Mouse (Mus musculus): ENCODE data around the gene Ccr9. TPM values are rescaled to one million over a fixed set of nuclear protein-coding genes. Genes with fewer than 3 reads are reported as not detected.
A peak's percentile ranks its signal among the peaks of the same experiment; 100 is the strongest.

Ccr9 gene
- polyA plus RNA-seq, 1 experiment = 8.7 TPM

DNA sequence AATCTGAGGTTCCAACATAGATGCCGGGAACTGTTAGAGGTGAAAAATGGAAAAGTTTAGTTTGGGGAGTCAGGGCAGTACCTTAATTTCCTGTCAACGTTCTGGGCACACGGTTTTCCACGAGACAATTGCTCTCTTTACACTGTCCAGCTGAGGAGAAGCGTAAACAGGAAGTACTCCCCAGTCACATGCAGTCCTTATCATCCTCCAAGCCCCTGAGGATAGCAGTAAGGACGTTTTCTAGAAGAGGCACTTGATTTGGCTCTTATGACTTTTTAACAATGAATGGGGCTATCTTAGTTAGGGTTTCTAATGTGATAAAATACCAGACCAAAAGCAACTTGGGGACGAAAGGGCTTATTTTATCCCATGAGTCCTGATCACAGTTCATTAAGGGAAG lies 130.3 kb downstream of the Ccr9 start:
- TF ChIP-seq POLR2A (IDR thresholded peaks at IDR 0.05; ENCODE audit: low read depth, low read length) = no peak
- no peak for TF ChIP-seq CTCF (IDR thresholded peaks at IDR 0.05; ENCODE audit: extremely low read depth, insufficient read depth, insufficient read length, insufficient replicate concordance)
- Histone ChIP-seq H3K27me3 (ENCODE audit: control insufficient read depth, insufficient read depth, low read length) (no peaks in the 10 kb centered on the region), H3K36me3 (ENCODE audit: control insufficient read depth, insufficient read depth, low read length) (peaks cover 16% of the 10 kb centered on the region), H3K4me3 (ENCODE audit: extremely low read depth, insufficient read depth, insufficient read length) (no peak overlapping the region), H3K27ac (ENCODE audit: insufficient read depth, low read length) (no peak overlapping the region), H3K4me1 (ENCODE audit: control insufficient read depth, insufficient read depth, insufficient read length) (peaks cover under 1% of the 10 kb centered on the region; the same call in 1 of the 2 replicates)
- WGBS = 71% methylated on average over 7 of the region's 7 CpGs
- no peak for DNase-seq (ENCODE audit: low read depth in 1 of 2, low spot score in 2 of 2)

GRCm38 (mm10) chr9:123811831-123812230 lies 133.6 kb downstream of the Ccr9 start:
- DNase-seq (ENCODE audit: low read depth in 1 of 2, low spot score in 2 of 2) = no peak
- H3K27ac ChIP-seq (ENCODE audit: insufficient read depth, low read length) = peak overlapping the region; percentile 42; the same call in 1 of the 2 replicates
- no peaks in the 10 kb centered on the region for H3K27me3 ChIP-seq (ENCODE audit: control insufficient read depth, insufficient read depth, low read length)
- H3K4me3 ChIP-seq (ENCODE audit: extremely low read depth, insufficient read depth, insufficient read length) = no peak overlapping the region
- H3K4me1 ChIP-seq (ENCODE audit: control insufficient read depth, insufficient read depth, insufficient read length) = peaks cover 4% of the 10 kb centered on the region; the same call in 1 of the 2 replicates
- peaks cover 24% of the 10 kb centered on the region for H3K36me3 ChIP-seq (ENCODE audit: control insufficient read depth, insufficient read depth, low read length)
- TF ChIP-seq POLR2A (IDR thresholded peaks at IDR 0.05; ENCODE audit: low read depth, low read length) = no peak
- TF ChIP-seq CTCF (IDR thresholded peaks at IDR 0.05; ENCODE audit: extremely low read depth, insufficient read depth, insufficient read length, insufficient replicate concordance) = no peak
- 52% methylated on average over 3 of the region's 3 CpGs for WGBS

GRCm38 (mm10) chr9:123814326-123814725 lies 136.1 kb downstream of the Ccr9 start:
- Histone ChIP-seq H3K4me3 (ENCODE audit: extremely low read depth, insufficient read depth, insufficient read length) (no peak overlapping the region), H3K4me1 (ENCODE audit: control insufficient read depth, insufficient read depth, insufficient read length) (peaks cover 4% of the 10 kb centered on the region; the same call in 1 of the 2 replicates), H3K27ac (ENCODE audit: insufficient read depth, low read length) (peak overlapping the region; percentile 38; the same call in 1 of the 2 replicates), H3K27me3 (ENCODE audit: control insufficient read depth, insufficient read depth, low read length) (no peaks in the 10 kb centered on the region), H3K36me3 (ENCODE audit: control insufficient read depth, insufficient read depth, low read length) (peaks cover 33% of the 10 kb centered on the region)
- DNase-seq (ENCODE audit: low read depth in 1 of 2, low spot score in 2 of 2) = peak; percentile 14 to 58
- TF ChIP-seq POLR2A (IDR thresholded peaks at IDR 0.05; ENCODE audit: low read depth, low read length) (no peak), CTCF (IDR thresholded peaks at IDR 0.05; ENCODE audit: extremely low read depth, insufficient read depth, insufficient read length, insufficient replicate concordance) (no peak)
- 35% methylated on average over 2 of the region's 2 CpGs for WGBS

DNA sequence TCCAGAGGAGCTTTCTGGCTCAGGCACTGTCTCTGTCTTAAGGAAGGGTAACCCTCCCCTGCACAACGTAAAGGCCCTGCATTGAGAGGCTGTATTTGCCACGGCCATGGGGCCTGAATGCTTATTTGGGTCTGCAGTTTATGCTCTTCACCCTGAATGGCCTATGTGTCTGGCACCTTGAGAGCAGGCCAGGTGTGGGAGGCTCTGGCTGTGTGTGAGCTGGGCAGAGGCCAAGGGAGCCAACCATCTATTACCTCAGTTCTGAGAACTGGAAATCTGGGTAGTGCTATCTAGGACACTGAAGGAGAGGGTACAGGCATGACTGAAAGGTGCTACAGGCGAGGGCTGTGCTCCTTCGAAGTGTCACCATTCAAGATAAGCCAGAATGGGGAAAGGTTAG lies 136.6 kb downstream of the Ccr9 start:
- no peak for TF ChIP-seq POLR2A (IDR thresholded peaks at IDR 0.05; ENCODE audit: low read depth, low read length)
- TF ChIP-seq CTCF (IDR thresholded peaks at IDR 0.05; ENCODE audit: extremely low read depth, insufficient read depth, insufficient read length, insufficient replicate concordance) = no peak
- H3K4me3 ChIP-seq (ENCODE audit: extremely low read depth, insufficient read depth, insufficient read length) = no peak overlapping the region
- DNase-seq (ENCODE audit: low read depth in 1 of 2, low spot score in 2 of 2) = no peak
- peaks cover 4% of the 10 kb centered on the region; the same call in 1 of the 2 replicates for H3K4me1 ChIP-seq (ENCODE audit: control insufficient read depth, insufficient read depth, insufficient read length)
- peak overlapping the region; percentile 67 for H3K27ac ChIP-seq (ENCODE audit: insufficient read depth, low read length)
- WGBS = 77% methylated on average over 4 of the region's 4 CpGs
- H3K36me3 ChIP-seq (ENCODE audit: control insufficient read depth, insufficient read depth, low read length) = peaks cover 34% of the 10 kb centered on the region
- H3K27me3 ChIP-seq (ENCODE audit: control insufficient read depth, insufficient read depth, low read length) = no peaks in the 10 kb centered on the region

- Histone ChIP-seq H3K36me3 (ENCODE audit: control insufficient read depth, insufficient read depth, low read length) (peaks cover 35% of the 10 kb centered on the region), H3K4me1 (ENCODE audit: control insufficient read depth, insufficient read depth, insufficient read length) (peaks cover 4% of the 10 kb centered on the region; the same call in 1 of the 2 replicates), H3K27me3 (ENCODE audit: control insufficient read depth, insufficient read depth, low read length) (no peaks in the 10 kb centered on the region), H3K4me3 (ENCODE audit: extremely low read depth, insufficient read depth, insufficient read length) (no peak overlapping the region), H3K27ac (ENCODE audit: insufficient read depth, low read length) (0 out of 2 replicates have a peak overlapping the region, but pooled peaks have one; percentile 7)
- 61% methylated on average over 3 of the region's 3 CpGs for WGBS
- DNase-seq (ENCODE audit: low read depth in 1 of 2, low spot score in 2 of 2) = no peak
- TF ChIP-seq POLR2A (IDR thresholded peaks at IDR 0.05; ENCODE audit: low read depth, low read length) (no peak), CTCF (IDR thresholded peaks at IDR 0.05; ENCODE audit: extremely low read depth, insufficient read depth, insufficient read length, insufficient replicate concordance) (no peak)
Observed at GRCm38 (mm10) chr9:123815444-123815843, 137.2 kb downstream of the Ccr9 start.

DNA sequence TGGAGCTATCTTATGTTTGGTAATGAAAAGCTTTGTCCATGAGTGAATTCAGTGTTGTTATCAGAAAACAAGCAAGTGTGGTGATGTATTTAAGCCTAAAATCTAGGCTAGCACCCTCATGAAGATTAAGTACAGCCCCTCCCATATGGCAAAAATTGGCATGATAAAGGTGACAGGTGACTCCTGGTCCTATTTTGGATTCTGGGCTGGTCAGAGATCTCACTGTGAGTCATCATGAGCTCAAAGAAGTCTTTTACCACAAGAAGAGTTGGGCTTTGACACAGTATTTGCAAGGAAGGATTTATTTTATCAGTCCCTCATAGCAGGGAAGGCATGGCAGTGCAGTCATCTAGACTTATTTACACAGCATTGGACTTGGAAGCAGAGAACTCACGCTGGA lies 137.8 kb downstream of the Ccr9 start:
- WGBS = 86% methylated on average over 1 of the region's 1 CpGs
- Histone ChIP-seq H3K4me1 (ENCODE audit: control insufficient read depth, insufficient read depth, insufficient read length) (peaks cover 4% of the 10 kb centered on the region; the same call in 1 of the 2 replicates), H3K36me3 (ENCODE audit: control insufficient read depth, insufficient read depth, low read length) (peaks cover 33% of the 10 kb centered on the region), H3K27me3 (ENCODE audit: control insufficient read depth, insufficient read depth, low read length) (no peaks in the 10 kb centered on the region), H3K27ac (ENCODE audit: insufficient read depth, low read length) (peak overlapping the region; percentile 6; the same call in 1 of the 2 replicates), H3K4me3 (ENCODE audit: extremely low read depth, insufficient read depth, insufficient read length) (no peak overlapping the region)
- no peak for DNase-seq (ENCODE audit: low read depth in 1 of 2, low spot score in 2 of 2)
- TF ChIP-seq POLR2A (IDR thresholded peaks at IDR 0.05; ENCODE audit: low read depth, low read length) = no peak
- no peak for TF ChIP-seq CTCF (IDR thresholded peaks at IDR 0.05; ENCODE audit: extremely low read depth, insufficient read depth, insufficient read length, insufficient replicate concordance)

DNA sequence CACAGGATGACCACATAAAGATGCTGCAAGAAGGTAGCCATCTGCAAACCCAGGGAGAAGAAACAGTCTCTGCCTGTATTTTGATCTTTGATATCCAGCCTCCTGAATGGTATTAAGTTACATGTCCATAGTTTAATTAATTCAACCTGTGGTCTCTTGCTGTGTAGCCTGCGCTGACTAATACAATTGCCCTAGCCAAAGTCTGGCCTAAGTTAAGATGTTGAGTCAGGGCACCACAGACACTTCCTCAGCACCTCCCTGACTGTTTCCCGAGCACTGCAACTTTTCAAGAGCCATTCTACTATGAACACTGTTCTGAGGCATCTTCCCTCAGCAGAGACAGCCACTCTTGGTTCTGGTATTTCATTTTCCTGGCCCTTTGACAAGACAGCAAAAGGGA lies 140.4 kb downstream of the Ccr9 start:
- no peak for TF ChIP-seq POLR2A (IDR thresholded peaks at IDR 0.05; ENCODE audit: low read depth, low read length)
- no peak for TF ChIP-seq CTCF (IDR thresholded peaks at IDR 0.05; ENCODE audit: extremely low read depth, insufficient read depth, insufficient read length, insufficient replicate concordance)
- H3K4me3 ChIP-seq (ENCODE audit: extremely low read depth, insufficient read depth, insufficient read length) = no peak overlapping the region
- H3K27me3 ChIP-seq (ENCODE audit: control insufficient read depth, insufficient read depth, low read length) = no peaks in the 10 kb centered on the region
- H3K27ac ChIP-seq (ENCODE audit: insufficient read depth, low read length) = no peak overlapping the region
- H3K36me3 ChIP-seq (ENCODE audit: control insufficient read depth, insufficient read depth, low read length) = peaks cover 36% of the 10 kb centered on the region
- WGBS = 92% methylated on average over 2 of the region's 2 CpGs
- DNase-seq (ENCODE audit: low read depth in 1 of 2, low spot score in 2 of 2) = no peak
- H3K4me1 ChIP-seq (ENCODE audit: control insufficient read depth, insufficient read depth, insufficient read length) = peaks cover 3% of the 10 kb centered on the region; the same call in 1 of the 2 replicates

Data from spleen, adult 2 months (tissue).